Mouse (Mus musculus) lung, adult 18-20 months (tissue): ENCODE measurements around the gene Klf12.

Source experiments
- DNase-seq, 2 experiments: peaks; one replicate each; pipeline ENCODE4 v3.0.0; 2022; ENCODE audit warnings: mixed read lengths in 2 of 2

Klf12 gene

DNA sequence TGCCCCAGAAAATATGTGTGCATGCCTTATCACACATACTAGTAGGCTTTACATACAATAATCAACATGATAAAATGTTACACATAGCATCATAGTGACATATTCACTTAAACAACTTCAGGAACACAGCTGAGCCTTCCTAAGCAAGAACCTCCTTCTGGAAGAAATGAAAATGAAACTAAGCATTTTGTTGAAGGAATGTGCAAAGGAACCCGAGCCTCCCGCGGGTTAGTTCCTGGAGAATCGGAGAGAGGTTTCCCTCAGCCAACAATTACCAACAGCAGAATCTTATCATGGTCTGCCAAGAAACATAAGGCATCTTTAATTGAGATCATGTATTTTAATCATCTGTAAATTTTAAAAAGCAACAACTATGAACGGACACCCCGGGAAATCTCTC lies 257.8 kb downstream of the Klf12 start:
- DNase-seq, result no peak

DNA sequence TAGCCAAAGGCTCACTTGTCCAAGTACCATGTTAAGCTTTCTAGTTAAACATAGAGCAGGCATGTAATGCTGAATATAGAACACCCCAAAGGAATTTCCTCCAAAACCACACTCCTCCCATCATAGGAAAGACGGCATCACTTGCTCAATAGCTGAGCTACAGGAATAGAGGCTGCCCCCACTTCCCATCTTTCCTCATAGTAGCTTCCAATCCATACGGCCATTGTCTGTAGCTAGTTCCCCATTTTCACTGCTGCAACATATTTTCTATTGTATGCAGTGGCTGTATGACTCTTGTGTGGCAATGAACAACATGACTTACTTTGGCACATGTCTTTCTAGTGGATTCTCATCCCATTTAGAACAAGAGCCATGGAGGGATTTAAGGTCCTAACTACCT lies 267.3 kb downstream of the Klf12 start:
- no peak for DNase-seq

DNA sequence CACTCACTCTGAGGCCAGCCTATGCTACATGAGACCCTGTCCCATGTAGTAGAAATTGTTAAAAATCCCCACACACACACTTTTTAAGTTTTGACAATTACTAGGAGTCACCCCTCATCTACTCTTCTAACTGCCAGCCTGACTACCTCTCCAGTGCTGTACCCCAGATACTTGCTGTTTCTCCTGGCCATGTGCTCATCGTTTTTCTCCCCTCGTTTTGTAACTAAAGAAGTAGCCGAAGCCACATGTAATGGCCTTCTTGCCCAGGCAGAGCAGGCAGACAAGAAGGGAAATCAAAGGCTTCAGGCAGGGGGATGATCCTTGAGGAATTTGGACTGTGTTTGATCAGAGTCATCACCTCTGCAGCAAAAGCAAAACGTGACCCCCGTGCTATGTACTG lies 274.0 kb downstream of the Klf12 start:
- DNase-seq, result no peak

DNA sequence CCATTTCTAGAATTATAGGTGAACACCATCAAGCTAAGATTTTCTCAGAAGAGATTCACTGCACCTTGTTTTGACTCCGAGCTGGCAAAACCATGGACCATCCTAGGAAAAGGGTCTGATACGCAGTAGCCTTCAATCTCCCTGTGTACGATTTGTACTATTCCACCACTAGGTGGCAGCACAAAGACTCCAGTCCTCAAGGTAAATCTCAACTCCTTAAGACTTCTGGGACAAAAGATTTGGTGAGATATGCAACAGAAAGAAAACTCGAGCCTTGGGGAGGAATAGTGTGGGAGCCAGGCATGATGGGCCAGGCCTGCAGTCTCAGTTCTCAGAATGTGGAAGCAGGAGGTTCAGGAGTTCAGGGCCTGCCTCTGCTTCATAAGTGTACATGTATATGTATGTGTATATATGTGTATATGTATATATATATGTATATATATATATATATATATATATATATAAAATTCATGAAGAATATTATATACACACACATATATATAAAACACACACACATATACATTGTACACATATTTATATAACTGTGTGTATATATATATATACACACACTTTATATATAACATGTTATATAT lies 274.6 kb downstream of the Klf12 start:
- peak in 1 of 2 experiments; percentile 34 for DNase-seq

DNA sequence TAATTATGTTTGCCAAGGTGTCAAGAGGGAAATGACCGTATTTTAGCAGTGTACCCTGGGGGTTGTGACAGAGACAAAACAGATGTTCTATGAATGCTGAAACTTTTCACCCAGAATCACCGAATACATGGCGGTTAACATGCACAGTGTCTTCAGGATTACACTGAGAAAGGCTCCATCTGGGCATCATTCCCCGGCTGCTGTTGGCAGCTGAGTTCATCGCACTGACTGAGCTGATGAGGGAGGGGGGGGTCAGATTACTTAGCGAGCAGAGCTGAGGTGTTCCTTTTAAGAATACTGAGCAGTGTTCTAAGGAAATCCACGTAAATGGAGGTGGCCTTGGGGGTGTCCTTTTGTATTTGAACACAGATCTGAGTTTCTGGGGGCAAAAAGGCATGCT lies 301.0 kb downstream of the Klf12 start:
- no peak for DNase-seq

DNA sequence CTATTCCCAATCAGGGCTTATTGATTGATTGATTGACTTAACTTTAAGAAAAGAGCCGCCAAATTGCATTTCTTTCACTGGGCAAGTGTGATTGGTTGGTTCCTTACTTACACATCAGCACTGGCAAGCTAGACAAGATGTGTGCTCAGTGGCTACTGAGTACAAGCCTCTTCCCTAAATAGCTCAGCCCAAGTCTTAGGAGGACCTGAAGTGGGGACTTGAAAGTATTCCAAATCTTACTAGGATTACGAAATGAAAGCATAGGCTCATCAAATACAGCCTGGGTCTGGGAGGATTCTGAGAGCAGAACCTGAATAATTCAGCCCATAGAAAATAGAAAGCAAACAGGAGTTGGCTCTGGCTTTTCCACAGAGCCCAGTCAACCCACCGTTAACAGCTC lies 303.3 kb downstream of the Klf12 start:
- peak in 1 of 2 experiments; percentile 9 for DNase-seq

DNA sequence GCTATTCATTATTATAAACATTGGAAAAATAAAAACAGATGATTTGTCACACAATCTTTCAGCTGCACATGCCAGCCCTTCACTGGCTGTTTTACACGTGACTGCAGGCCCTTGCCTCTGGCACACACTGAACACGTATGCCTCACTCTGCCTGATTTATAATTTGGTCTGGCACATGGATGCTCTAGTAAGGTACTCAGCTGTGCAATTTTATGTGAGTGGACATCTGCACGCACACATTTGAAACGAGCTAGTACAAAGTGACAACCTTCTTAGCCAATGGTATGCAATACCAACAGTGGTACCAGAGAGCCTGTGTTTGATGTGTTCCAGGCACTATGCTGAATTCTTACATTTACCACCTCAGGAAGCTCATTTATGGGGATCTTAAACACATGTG lies 316.6 kb downstream of the Klf12 start:
- no peak for DNase-seq

DNA sequence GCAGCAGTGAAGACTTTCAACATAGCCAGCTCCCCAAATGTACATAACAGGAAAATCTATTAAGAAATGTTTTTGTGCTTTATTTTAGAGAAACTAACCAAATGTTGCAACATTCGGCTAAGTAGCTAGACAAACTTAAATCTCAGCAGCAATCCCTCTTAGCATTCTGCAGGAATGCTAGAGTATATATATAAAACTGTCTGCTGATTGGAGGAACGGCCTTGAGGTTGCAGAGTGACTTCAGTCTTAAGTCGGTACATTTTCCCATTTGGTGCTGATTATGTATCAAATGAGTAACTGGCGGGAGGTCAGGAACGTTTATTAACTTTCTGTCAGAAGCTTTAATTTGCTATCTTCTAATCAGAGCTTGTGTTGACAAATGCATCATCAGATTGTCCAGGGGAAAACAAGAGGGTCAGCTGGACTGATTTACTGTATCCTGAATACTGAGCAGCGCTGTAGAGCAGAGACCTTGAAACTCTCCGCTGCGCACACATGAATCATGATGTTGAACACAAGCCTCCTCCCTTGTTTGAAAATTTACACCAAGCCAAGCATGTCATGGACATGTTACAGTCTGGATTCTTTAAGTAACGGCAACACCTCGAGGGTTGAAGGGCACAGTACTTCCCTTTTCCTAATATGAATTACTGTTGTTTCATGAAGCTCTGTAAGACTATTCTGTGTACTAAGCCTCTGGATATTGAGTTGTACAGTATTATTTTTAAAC lies 323.8 kb downstream of the Klf12 start:
- DNase-seq, result no peak

DNA sequence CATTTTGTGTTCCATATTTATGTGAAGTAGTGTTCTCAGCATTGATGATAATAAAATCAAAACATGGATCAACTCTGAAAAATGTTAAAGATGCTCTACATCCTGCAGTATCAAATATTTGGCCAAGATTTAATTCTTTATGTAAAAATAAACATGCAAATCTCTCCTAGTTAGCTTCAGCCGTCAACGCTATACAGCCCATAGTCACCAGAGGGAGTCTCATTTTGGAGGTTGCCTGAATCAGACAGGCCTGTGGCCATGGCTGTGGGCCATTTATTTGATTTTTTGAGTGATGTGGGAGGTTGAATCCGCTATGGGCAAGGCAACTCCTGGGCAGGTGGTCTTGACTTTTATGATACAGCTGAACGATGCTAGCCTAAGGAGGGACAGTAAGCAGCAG lies 329.3 kb downstream of the Klf12 start:
- DNase-seq, result no peak

DNA sequence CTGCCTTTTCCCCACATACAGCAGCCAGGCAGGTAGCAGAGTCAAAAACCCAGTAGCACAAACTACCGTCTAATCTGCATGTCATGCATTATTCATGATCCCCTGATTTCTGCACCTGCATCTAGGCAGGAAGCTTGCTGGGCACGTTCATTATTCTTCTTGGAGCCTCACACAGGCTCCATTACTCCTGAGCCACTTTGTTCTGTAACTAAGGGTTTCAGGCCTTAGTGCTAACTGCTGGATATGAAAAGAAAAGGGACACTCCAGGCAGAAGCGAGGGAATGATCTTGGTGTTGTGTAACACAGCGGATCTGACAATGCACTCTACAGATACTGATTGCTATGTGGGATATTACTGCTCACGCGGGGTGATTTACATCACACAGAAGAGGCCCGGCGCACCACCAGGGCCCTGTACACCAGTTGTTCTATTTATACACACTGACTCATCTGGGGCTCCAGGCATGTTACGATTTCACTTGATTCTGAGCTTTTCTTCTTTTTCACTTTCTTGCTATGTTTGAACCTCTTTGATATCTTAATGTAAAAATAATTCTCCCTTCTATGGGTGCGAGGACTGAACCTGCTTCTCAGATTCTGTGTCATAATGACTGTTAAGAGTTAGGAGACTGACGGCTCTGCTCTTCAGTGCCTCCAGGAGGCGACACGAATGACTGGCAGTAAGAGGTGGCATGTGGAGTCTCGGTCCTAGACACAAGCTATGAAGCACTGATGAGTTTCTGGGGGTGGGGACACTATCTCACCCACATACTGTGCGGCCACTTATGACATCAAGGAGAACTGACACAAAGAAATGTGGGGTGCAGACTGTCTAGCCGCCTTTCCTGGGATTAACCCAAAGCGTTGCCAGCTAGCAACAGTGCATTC lies 340.0 kb downstream of the Klf12 start:
- no peak for DNase-seq

DNA sequence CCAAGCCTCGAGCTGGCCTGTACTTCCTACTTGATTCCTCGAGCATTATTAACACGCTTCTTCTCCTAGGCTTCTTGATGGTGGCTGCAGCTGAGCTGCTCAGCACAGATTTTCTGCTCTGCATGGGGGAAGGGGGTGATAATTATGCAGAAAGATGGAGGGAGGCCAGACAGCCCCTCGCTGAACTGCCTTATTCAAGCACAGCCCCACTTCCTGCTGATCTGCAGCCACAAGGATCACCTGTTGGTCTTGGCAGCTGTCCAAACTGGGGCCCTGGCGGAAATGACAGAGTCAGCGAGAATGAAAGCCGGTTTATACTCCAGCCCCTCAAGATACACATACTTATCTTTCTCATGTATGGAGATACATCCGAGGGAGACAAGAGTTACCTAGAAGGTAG lies 341.3 kb downstream of the Klf12 start:
- peak; percentile 40 to 48 for DNase-seq

DNA sequence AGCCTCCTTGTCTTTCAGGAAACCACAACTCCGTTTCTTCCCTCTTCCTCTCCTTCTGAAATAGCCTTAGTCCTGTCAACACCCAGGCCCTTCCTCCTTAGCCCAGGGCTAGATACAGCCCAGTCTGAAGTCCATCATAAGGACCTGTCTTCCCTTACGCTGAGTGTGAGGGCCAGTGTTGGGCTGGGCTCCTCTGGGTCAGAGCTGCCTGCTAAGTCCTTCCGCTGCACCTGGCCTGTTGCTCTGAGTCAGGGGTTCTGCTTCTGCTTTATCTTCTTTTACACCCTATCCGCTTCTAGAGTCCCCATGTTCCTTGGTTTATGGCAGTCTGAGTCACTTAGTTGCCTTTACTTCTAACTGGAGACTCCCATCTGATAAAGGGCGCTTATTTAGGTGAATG lies 351.0 kb downstream of the Klf12 start:
- DNase-seq, result no peak

DNA sequence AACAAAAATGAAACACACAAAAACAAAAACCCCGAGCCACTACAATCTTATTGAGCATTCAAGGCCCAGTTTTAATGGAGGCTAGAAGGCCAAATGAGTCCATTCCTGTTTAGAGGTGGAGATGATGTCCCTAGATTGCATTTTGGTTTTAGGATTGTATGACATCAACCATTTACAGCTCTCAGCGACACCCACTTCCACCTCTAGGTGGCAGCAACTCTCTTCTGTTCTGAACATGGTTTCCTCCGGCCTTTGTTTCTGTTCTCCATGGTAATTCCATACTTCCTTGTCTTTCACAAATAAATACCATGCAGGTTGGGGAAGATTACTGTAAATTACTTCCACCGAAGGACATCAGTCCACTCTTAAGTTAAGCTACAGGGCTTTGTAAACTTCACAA lies 352.6 kb downstream of the Klf12 start:
- DNase-seq, result peak; percentile 34 to 54

DNA sequence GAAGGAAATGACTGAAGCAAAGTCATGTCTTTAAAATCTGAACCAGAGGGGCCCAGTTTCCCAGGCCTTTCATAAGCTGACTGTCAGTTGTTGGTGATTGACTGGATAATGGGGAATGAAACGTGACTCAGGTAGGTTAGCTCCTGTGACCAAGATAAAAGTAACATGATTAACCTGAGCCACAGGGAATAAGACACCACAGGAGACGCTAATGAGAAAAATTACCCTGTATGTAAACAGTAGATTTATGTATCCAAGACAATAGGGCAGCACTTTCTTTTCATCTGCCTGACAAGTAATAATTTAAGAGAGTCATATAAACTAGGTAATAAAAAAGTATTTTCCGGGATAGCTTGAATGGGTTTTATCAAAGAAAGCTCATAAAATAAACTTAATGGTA lies 372.6 kb downstream of the Klf12 start:
- no peak for DNase-seq

DNA sequence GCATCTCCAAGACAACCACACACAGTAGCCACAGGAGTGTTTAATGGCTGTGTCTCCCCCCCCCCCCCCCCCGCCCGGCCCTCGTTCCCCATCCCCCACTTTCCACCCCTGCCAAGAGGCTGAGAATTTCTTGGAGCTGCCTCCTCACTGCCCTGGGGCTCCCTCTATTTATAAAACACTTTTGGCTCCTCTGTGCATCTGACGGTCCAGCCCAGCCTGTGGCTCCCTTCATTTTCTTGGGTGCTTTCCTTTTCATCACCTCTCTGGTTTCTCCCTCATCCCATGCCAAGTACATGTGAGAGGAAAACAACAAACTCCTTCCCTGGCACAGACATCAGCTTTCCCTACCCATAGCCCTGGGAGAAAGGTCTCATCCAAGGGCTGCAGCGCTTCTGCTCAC lies 373.6 kb downstream of the Klf12 start:
- DNase-seq, result no peak

DNA sequence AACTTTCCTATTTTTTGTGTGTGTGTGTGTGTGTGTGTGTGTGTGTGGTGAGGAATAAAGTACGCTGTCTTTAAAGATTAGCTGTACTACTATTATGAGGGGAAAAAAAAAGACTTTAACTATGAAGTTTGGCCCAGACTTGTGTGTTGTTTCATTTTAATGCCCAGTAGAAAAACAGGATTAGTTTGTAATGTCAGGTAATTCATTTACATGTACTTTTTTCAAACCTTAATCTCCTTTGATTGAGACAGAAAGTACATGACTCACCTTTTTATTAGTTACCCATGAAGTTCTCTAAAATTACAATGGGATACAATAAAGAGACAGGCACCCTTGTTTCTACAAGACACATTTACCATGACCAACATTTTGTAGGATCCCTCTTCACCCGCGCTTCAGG lies 383.6 kb downstream of the Klf12 start:
- no peak for DNase-seq

DNA sequence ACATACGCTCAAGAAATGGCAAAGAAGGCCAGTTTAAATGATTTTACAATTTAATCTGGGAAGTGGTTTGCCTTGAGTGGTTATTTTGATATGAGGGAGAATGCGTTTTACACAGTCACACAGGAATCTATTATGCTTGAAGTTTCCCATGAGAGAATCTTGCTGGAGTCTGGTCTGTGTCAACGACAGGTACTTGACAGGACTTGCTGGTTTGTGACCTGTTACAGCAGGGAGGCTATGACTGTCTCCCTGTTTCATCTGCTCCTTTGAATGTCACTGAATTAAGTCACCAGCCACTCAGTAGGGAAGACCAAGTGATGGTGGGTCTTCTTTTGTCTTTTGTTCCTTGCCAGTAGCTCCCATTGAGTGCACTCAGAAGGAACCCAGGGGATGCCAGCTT lies 385.6 kb downstream of the Klf12 start:
- no peak for DNase-seq

DNA sequence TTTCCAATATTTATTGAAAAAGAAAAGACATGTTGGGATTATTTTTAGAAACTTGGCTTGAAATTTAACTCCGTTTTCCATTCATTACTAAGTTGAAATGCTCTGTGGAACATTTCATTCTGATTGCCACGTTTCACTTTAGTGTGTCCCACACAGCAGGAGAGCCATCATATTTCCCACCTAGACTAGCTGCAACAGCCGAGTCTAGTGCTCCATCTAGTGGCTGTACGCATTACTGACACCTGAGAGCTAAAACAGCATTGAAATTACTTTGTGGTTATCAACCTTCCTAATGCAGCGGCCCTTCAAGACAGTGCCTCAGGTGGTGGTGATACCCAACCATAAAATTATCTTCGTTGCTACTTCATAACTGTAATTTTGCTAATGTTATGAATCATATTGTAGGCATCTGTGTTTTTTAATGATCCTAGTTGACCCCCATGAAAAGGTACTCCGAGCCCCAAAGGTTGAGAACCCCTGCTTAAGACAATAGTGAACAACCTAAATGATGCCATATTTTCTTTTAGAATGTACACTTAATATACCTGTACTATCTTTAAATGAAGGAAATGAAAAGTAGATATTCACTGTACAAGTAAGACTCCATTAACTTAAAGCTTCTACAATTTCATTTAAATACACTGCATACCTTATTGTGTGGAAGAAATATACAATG lies 389.6 kb downstream of the Klf12 start:
- peak; percentile 55 to 69 for DNase-seq

DNA sequence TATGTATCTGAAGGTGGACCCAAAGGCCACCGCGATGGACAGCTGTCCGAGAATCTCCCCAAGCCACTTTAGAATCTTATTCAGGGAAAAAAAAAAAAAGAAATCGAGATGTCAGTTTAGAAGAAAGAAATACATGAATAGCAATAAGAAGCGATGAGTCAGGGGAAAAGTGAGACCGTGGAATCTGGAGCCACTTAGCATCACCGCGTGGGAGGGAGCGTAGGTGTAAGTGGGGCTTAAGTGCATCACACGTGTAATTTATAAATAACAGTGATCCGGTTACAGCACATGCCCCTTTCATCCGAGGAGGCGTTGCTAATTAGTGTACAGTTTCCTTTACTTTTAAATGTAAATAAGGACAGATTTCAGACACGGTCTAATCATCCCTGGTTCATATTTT lies 390.4 kb downstream of the Klf12 start:
- no peak for DNase-seq

DNA sequence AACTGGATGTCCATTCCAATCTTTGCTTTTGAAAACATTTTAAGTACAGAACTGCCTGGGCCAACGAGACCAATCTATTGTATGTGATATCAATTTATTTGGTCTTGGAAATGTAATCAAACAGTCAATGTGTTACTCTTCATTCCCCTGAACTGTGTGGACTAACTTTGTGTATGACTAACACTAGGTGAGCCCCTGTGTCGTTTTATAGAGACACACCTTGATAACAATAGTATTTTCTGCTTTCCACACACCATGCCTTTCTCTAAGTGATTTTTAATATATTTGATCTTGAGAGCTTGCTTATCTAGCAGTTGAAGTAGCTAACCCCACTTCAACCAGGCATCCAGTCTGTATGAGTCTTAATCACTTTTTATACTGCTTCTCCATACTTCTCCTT lies 398.0 kb downstream of the Klf12 start:
- no peak for DNase-seq

DNA sequence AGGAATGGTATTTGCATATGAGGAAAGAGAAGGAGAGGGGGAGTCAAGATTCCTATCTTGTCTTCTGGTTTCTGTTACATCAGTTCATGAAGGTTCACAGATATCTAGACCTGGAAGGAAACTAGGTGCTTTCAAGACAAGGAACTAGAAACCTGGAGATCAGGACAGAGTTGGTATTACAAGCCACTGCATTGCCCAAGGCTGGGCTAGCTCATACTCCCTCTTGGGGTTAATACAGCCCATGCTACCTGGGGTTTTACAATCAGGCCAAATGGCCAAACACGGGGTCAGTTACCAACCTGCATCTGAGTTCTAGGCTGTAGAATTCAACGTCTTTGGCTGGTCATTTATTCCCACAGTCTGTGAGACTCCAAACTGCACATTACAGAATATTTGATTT lies 398.9 kb downstream of the Klf12 start:
- DNase-seq, result no peak

DNA sequence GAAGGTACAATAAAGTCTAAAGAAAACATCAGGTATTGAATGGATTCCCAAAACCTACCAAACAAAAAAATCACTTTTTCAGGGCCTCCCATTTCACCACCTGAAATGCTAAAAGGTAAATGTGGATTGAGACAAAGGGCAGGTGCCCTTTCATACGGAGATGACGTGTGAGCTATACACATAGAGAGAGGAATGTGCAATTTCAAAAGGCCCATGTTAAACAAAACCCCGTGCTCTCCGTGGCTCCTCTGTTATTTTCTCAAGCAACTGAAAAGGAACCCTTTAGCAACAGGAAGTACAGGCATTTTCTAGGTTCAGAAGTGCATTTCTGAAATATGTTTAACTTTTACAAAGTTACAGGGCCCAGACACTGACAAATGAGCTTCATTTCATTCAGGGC lies 399.4 kb downstream of the Klf12 start:
- DNase-seq, result peak in 1 of 2 experiments; percentile 29
